Mouse (Mus musculus) thymus, adult 2 months (tissue): ENCODE measurements around the gene Map7. TPM values are rescaled to one million over a fixed set of nuclear protein-coding genes. Genes with fewer than 3 reads are reported as not detected.

Source experiments
- DNase-seq: peaks from one replicate; pipeline ENCODE4 v3.0.0; 2021
- H3K27ac ChIP-seq: fragments of 200-500 bp; 2 replicates; pipeline ENCODE4 v1.5.1; 2012; ENCODE audit warnings: low read length, control low read depth; ENCODE audit not compliant: control insufficient read depth, insufficient read depth
- H3K27me3 ChIP-seq: fragments of 200-500 bp; 2 replicates; pipeline ENCODE4 v1.6.1; 2012; ENCODE audit warnings: mild to moderate bottlenecking, low read length, moderate library complexity, mixed read lengths; ENCODE audit not compliant: control insufficient read depth, insufficient read depth
- H3K36me3 ChIP-seq: fragments of 200-500 bp; 2 replicates; pipeline ENCODE4 v1.6.1; 2012; ENCODE audit warnings: mild to moderate bottlenecking, low read length, moderate library complexity; ENCODE audit not compliant: control insufficient read depth, insufficient read depth
- H3K4me1 ChIP-seq: fragments of 200-500 bp; replicated peaks from 2 replicates; pipeline ENCODE4 v1.6.1; 2012; ENCODE audit warnings: low read length; ENCODE audit not compliant: control insufficient read depth, insufficient read depth
- H3K4me3 ChIP-seq: fragments of 200-500 bp; 2 replicates; pipeline ENCODE4 v1.5.1; 2012; ENCODE audit warnings: mild to moderate bottlenecking, low read length, control low read depth, moderate library complexity; ENCODE audit not compliant: control insufficient read depth, insufficient read depth
- CTCF ChIP-seq: fragments of 200-500 bp; IDR thresholded peaks from 2 replicates; pipeline ENCODE4 v1.5.1; 2012; ENCODE audit warnings: mild to moderate bottlenecking, control low read depth, low read length, moderate library complexity, borderline replicate concordance; ENCODE audit not compliant: control insufficient read depth, poor library complexity, insufficient read depth; ENCODE audit errors: extremely low read depth
- POLR2A ChIP-seq: fragments of 200-500 bp; IDR thresholded peaks from 2 replicates; pipeline ENCODE4 v1.6.1; 2012; ENCODE audit warnings: mild to moderate bottlenecking, low read length, control low read depth, moderate library complexity; ENCODE audit not compliant: control insufficient read depth, poor library complexity, insufficient read depth; ENCODE audit errors: extremely low read depth
- WGBS: fragments of 180-500 bp; shearing (Covaris S2); methylation state at CpG from one replicate; pipeline ENCODE4 v1.1.7; 2018; 5-methylcytosine and 5-hydroxymethylcytosine counted together
- polyA plus RNA-seq: library from polyadenylated mRNA; depleted of rRNA; stranded (reverse); fragments of >200 nt; gene quantifications from 2 replicates; pipeline ENCODE4 v1.2.3, GENCODE M21; 2012

Map7 gene
- polyA plus RNA-seq, 1 experiment, result 6.9 TPM

GRCm38 (mm10) chr10:20203502-20203901 lies 55.2 kb downstream of the Map7 start:
- no peak for TF ChIP-seq CTCF
- no peak for TF ChIP-seq POLR2A
- no peak overlapping the region for H3K4me3 ChIP-seq
- H3K27ac ChIP-seq, result no peak overlapping the region

DNA sequence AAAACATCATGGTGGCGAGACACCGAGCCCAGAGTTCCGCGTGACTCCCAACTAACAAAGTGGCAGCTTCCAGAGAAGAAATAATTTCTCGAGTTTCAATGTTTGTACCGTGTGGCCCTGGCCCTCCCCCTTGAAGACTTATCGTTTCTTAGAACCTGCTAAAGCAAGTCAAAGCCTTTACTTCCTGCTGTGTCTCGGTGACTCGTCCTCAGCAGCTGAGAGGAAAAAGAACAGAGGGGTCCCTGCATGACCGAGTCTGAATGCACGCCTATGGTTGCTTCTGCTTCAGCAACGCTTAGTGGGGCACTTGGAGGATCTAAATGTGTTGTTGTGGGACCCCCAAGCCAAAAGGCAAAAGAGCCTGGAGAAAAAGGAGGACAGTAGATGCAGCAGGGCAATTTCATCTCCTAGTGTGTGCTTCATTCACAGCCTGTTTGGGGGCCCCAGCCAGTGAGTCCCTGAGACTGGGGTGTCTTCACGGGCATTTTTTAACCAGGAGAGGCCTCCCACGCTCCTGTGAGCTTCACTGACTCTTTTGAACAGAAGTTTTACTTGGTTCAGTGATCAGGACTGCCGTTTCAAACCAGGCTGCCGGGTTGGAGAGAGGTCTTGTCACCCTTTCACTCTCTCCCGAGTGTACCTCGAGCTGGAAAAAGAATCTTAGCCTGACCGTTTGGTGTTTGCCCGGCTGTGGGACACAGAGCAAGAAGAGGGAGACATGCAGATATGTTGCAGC lies 56.6 kb downstream of the Map7 start:
- Histone ChIP-seq H3K27ac (peak overlapping the region; percentile 36; the same call in 1 of the 2 replicates), H3K4me3 (peak overlapping the region; percentile 6; the same call in 1 of the 2 replicates), H3K4me1 (peaks cover 13% of the 10 kb centered on the region), H3K36me3 (no peaks in the 10 kb centered on the region), H3K27me3 (no peaks in the 10 kb centered on the region)
- 0 out of 2 replicates have a peak, but pooled peaks have one; percentile 28 for TF ChIP-seq POLR2A
- TF ChIP-seq CTCF, result no peak
- DNase-seq, result peak; percentile 23
- 32% methylated on average over 20 of the region's 20 CpGs for WGBS

More at GRCm38 (mm10) chr10:20203502-20203901, 55.2 kb downstream of the Map7 start:
- no peak for DNase-seq
- Histone ChIP-seq H3K27me3 (no peaks in the 10 kb centered on the region), H3K4me1 (peaks cover 13% of the 10 kb centered on the region), H3K36me3 (no peaks in the 10 kb centered on the region)
- WGBS, result 96% methylated on average over 6 of the region's 6 CpGs

DNA sequence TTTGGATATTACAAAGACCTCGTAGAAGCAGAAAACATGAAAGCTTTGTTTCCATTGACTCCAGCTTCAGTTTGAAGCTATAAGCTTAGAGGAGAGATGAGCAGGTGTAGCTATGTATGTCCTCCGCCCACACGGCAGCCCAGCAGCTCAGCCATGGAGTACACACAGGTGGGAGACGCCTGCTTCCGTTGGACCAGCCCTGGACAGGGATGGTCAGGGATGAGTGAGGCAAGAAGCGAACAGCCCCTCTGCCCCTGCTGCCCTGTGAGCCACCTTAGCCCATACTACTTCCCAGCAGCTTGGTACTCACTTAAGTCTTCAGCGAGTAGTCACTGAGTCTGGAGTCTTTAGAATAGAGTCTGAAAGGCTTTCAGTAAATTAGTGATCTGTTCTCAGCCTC lies 58.7 kb downstream of the Map7 start:
- Histone ChIP-seq H3K27me3 (no peaks in the 10 kb centered on the region), H3K4me1 (peaks cover 13% of the 10 kb centered on the region), H3K27ac (no peak overlapping the region), H3K36me3 (no peaks in the 10 kb centered on the region), H3K4me3 (no peak overlapping the region)
- 86% methylated on average over 7 of the region's 7 CpGs for WGBS
- TF ChIP-seq CTCF (no peak), POLR2A (no peak)
- no peak for DNase-seq

DNA sequence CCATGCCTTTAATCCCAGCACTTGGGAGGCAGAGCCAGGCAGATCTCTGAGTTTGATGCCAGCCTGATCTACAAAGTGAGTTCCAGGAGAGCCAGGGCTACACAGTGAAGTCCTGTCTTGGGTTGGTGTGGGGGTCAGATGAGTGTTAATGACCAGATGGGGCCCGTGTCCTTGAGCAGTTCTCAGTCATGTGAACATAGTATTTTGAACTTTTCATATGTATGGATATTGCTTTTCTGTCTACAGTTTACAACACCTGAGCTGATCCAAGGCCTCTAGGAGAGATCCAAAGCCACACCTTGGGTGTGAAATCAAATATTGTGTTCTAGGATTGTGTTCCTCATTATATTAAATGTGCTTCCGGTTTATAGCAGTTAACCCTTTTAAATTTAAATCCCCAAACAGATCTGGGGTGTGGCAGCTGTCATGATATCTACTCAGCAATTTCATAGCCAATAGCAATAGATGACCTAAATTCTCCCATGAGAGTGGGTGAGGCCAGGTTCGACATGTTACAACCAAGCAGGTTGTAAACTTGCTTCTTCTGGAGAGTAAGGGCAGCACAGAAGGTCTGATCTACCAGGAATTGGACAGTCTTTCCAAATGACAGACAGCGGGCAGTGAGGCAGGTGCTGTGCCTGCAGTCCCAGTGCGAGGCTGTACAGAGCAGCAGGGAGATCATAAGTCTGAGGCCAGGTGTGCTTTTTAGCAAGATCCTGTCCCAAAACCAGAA lies 61.5 kb downstream of the Map7 start:
- TF ChIP-seq CTCF (no peak), POLR2A (no peak)
- DNase-seq, result no peak
- Histone ChIP-seq H3K36me3 (no peaks in the 10 kb centered on the region), H3K27ac (no peak overlapping the region), H3K4me3 (no peak overlapping the region), H3K27me3 (no peaks in the 10 kb centered on the region), H3K4me1 (peaks cover 7% of the 10 kb centered on the region)
- whole genome bisulfite sequencing, result 81% methylated on average over 5 of the region's 5 CpGs

- WGBS, result 97% methylated on average over 4 of the region's 4 CpGs
- H3K27me3 ChIP-seq, result no peaks in the 10 kb centered on the region; the same call in 1 of the 2 replicates
These were observed 66.1 kb downstream of the Map7 start for GRCm38 (mm10) chr10:20214418-20214817.

GRCm38 (mm10) chr10:20216982-20217381 lies 68.7 kb downstream of the Map7 start:
- Histone ChIP-seq H3K27me3 (no peaks in the 10 kb centered on the region; the same call in 1 of the 2 replicates), H3K4me3 (no peak overlapping the region), H3K36me3 (no peaks in the 10 kb centered on the region), H3K27ac (no peak overlapping the region), H3K4me1 (peaks cover 15% of the 10 kb centered on the region)
- 78% methylated on average over 6 of the region's 6 CpGs for WGBS
- no peak for DNase-seq
- TF ChIP-seq CTCF (no peak), POLR2A (no peak)

More at GRCm38 (mm10) chr10:20214418-20214817, 66.1 kb downstream of the Map7 start:
- no peaks in the 10 kb centered on the region for H3K36me3 ChIP-seq
- H3K27ac ChIP-seq, result no peak overlapping the region
- no peak for DNase-seq
- no peak overlapping the region for H3K4me3 ChIP-seq
- peaks cover 3% of the 10 kb centered on the region for H3K4me1 ChIP-seq
- TF ChIP-seq POLR2A, result no peak
- no peak for TF ChIP-seq CTCF

DNA sequence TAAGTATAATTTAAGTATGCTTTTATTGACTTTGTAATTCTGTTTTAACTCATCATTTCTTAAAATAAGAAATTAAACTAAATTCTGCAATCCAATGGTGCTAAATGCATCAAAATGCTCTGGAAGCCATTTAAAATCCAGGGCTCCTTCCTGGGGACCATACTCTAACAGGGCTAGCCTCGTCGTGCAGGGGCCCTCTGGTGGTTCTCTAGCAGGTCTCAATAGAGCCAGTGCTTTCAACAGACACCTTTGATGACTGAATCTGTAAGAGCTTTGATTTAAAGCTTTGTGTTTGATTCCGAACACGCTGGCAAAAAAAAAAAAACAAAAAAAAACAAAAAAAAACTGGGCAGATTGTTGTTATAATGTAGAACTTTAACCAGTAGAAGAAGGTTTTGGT lies 70.6 kb downstream of the Map7 start:
- Histone ChIP-seq H3K36me3 (no peaks in the 10 kb centered on the region), H3K4me1 (peaks cover 15% of the 10 kb centered on the region), H3K27ac (no peak overlapping the region), H3K4me3 (no peak overlapping the region), H3K27me3 (no peaks in the 10 kb centered on the region; the same call in 1 of the 2 replicates)
- TF ChIP-seq CTCF (no peak), POLR2A (no peak)
- WGBS, result 14% methylated on average over 4 of the region's 4 CpGs
- no peak for DNase-seq
